Mouse (Mus musculus) c-Kit-positive CD71-positive TER-119-positive erythroid progenitor cells, embryonic 14.5 days (primary cell): ENCODE data around the gene Aplp1.
"Not testable (repeated sequence)": the region's sequence is repeated elsewhere in the genome, so short reads cannot be mapped to it uniquely, and the experiment has no call there.

Experiments
- DNase-seq: peaks from one replicate; pipeline ENCODE4 v3.0.0-alpha.2; 2013; ENCODE audit warnings: low spot score

The Aplp1 gene

GRCm38 (mm10) chr7:30444971-30445751, at the start of gene Aplp1:
Gene Aplp1 (minus strand): TSS chr7:30445535.
- DNase-seq, result no peak

DNA sequence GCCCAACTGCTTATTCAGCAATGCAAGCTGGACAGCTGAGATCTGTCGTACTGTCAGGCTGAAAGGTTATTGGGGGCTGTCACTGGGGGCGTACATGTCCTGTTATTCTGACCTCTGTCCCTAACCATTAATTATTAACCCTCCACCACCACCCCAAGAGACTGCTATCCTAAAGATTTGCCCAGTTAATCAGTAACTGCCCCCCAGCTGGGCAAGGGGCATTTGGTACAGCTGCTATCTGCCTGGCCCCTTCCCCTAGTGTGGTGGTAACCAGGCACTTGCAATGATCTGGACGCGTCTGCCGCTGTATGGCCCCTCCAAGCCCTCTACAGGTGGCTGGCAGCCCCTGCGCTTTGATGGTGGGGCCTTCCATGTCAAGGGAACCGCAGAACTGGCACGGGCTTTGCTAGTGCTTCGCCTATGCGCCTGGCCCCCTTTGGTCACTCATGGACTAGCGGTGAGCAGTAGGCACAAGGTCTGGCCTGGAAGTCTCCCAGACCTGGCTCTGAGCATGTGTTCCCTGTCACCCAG, 48.1 kb upstream of the Aplp1 start, which contains the start of gene Prodh2:
TSS of gene Prodh2 (plus strand) at position 222 of the 531 bp plus-strand sequence.
- no peak for DNase-seq

GRCm38 (mm10) chr7:30492765-30493164, 47.4 kb upstream of the Aplp1 start:
- DNase-seq, result peak; percentile 62

GRCm38 (mm10) chr7:30490957-30491307, 45.6 kb upstream of the Aplp1 start:
- no peak for DNase-seq

GRCm38 (mm10) chr7:30490251-30490956, 45.1 kb upstream of the Aplp1 start:
- DNase-seq, result peak; percentile 62

- no peak for DNase-seq
Measured at GRCm38 (mm10) chr7:30484250-30484649, 38.9 kb upstream of the Aplp1 start.

DNA sequence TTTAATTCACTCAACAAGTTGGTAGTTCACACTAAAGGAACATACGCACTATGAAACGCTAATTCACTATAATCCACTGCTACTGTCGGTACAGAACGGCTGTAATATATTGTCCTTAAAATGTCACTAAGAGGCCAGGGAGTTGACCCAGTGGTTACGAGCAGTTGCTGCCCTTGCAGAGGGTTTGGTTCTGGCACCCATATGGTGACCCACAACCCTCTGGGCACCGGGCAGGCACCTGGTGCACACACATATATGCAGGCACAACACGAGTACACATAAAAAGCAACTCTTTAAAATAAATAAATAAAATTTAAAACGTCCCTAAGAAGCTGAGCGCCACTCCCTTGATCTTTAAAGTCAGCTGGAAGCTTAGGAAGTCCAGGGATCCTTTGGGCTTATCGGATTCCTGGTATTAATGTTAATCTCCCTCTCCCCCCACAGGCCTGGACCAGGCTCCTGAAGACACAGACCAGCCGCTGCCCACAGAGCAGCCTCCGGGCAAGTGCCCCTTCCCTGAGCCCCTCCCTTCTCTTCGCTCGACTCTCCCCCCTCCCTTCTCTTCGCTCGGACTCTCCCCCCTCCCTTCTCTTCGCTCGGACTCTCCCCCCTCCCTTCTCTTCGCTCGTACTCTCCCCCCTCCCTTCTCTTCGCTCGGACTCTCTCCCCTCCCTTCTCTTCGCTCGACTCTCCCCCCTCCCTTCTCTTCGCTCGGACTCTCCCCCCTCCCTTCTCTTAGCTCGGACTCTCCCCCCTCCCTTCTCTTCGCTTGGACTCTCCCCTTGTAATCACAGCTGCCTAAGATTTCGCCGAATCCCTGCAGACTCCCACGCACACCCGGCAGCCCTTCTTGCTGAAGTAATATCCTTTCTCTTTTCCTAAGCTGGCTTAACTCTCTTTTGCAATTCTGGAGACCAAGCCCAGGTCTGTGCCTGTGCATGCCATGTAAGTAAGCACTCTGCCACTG, 32.4 kb upstream of the Aplp1 start:
- DNase-seq, result no peak

GRCm38 (mm10) chr7:30476136-30476535, 30.8 kb upstream of the Aplp1 start:
- DNase-seq, result not testable (repeated sequence)

GRCm38 (mm10) chr7:30474999-30475398, 29.7 kb upstream of the Aplp1 start:
- DNase-seq, result no peak

DNA sequence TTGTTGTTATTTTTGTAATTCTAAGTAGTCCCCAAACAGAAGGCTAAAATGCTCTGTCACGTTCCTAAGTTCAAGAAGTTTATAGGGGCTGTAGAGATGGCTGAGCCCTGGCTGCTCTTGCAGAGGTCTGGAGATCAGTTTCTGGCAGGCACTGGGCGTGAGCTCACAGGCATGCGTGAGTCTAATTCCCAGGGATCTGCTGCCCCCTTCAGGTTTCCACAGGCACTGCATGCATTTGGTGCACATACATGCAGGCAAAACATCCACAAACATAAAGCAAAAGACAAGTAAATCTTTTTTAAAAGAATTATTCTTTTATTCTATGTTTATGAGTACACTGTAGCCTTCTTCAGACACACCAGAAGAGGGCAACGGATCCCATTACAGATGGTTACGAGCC, 27.1 kb upstream of the Aplp1 start:
- peak; percentile 40 for DNase-seq

DNA sequence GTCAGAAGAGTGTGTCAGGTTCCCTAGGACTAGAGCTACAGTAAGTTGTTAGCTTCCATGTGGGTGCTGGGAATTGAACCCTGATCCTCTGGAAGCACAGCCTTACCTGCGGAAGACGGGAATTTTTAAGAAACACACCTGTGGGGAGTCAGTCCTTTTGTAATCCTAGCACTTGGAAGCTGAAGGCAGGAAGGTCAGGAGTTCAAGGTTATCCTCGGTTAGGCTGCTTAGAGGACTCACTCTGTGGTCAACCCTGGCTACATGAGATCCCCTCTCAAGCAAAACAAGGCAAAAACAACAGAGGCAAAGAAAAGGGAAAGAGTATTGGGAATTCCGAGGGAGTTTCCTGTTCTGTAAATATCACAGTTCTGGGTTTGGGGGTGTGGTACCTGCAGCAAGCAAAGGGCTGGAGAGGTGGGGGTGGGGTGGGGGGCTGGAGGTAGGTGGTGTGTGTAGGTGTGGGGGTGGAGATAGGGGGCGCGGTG, 19.5 kb upstream of the Aplp1 start:
- DNase-seq, result no peak

GRCm38 (mm10) chr7:30463996-30464395, 18.7 kb upstream of the Aplp1 start:
- DNase-seq, result no peak

GRCm38 (mm10) chr7:30463568-30463967, 18.2 kb upstream of the Aplp1 start:
- no peak for DNase-seq

GRCm38 (mm10) chr7:30459484-30459883, 14.1 kb upstream of the Aplp1 start:
- DNase-seq, result no peak

- no peak for DNase-seq
Measured at GRCm38 (mm10) chr7:30457629-30458330, 12.4 kb upstream of the Aplp1 start, which contains the start of the genes Kirrel2 and Nphs1. Gene Kirrel2 (minus strand): TSS chr7:30457690. Gene Nphs1 (plus strand): TSS chr7:30458315.

GRCm38 (mm10) chr7:30456911-30457628, 11.7 kb upstream of the Aplp1 start:
- DNase-seq, result no peak

DNA sequence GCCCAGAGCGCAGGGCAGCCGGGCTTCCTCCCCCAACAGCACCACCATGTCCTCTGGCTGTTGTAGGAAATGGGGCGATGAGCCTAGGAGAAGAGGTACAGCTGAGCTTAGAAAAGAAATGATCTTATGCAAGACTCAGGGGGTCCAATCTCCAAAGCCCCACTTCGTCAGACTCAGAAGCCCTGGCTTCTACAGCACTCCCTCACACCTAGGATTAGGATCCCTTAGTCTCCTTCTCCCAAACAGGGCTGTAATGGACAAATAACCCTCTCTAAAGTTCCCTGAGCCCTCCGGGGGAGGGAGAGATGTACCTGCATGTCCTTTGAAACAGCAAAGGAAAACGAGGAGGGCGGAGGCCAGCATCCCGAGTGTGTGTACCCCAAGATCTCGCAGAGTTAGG, 11.2 kb upstream of the Aplp1 start:
- DNase-seq, result no peak

DNA sequence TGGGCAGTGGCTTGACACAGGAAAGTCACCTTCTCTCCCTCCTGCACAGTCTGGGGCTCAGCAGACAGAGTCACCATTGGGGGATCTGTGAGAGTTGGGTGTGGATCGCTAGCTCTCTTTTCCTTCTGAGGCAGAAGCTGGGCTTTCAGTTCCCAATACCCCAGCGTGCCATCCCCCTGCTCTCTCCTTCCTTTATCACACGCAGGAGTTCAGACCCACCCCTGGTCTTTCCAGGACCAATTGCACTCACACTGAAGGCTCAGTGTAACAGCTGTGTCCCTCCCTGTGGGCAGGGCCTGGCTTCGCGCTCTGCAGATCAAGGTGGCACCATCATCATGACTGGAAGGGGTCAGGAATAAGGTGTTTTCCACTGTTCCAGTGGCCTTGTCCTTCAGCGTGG, 8.9 kb upstream of the Aplp1 start:
- DNase-seq, result no peak

DNA sequence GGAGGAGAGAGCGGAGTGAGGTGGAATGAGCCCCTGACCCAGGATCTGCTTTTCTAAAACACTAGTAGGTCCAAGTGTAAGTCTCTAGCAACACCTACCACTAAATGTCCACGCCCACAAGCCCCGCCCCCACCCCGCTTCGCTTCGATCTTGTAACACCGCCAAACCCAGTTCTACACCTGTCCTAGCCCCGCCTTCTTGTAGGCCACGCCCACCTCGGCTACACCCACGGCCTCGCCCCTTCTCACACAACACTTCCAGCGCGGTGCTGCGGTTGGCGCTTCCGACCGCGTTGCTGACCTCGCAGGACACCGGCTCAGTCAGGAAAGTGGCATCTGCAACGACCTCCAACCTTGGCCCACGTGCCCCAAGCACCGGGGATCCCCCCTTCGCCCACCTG, 8.4 kb upstream of the Aplp1 start:
- DNase-seq, result peak; percentile 37

GRCm38 (mm10) chr7:30453327-30453726, 8.0 kb upstream of the Aplp1 start:
- no peak for DNase-seq
